Mouse (Mus musculus) splenic B cell, adult 2 months (primary cell): ENCODE measurements around the gene Clec16a.

Experiments
- DNase-seq: peaks from one replicate; pipeline ENCODE4 v3.0.0-alpha.2; 2011; ENCODE audit warnings: low read depth, low spot score
- H3K27me3 ChIP-seq: 2 replicates; pipeline ENCODE4 v1.6.1; 2012; ENCODE audit warnings: mild to moderate bottlenecking, low read length, moderate library complexity, mixed read lengths; ENCODE audit not compliant: control insufficient read depth, poor library complexity, insufficient read depth, severe bottlenecking
- H3K36me3 ChIP-seq: 2 replicates; pipeline ENCODE4 v1.6.1; 2012; ENCODE audit warnings: mild to moderate bottlenecking, low read length, moderate library complexity, mixed read lengths; ENCODE audit not compliant: control insufficient read depth, poor library complexity, insufficient read depth, severe bottlenecking

The Clec16a gene

GRCm38 (mm10) chr16:10581234-10581898 lies 36.2 kb downstream of the Clec16a start:
- H3K27me3 ChIP-seq = no peaks in the 10 kb centered on the region
- DNase-seq = no peak
- H3K36me3 ChIP-seq = peaks cover 4% of the 10 kb centered on the region; the same call in 1 of the 2 replicates

- DNase-seq = no peak
- Histone ChIP-seq H3K36me3 (no peaks in the 10 kb centered on the region; the same call in none of the 2 replicates), H3K27me3 (no peaks in the 10 kb centered on the region)
These were observed 40.0 kb downstream of the Clec16a start for GRCm38 (mm10) chr16:10585165-10585564.

GRCm38 (mm10) chr16:10586546-10586945 lies 41.4 kb downstream of the Clec16a start:
- H3K36me3 ChIP-seq = no peaks in the 10 kb centered on the region; the same call in none of the 2 replicates
- no peaks in the 10 kb centered on the region for H3K27me3 ChIP-seq
- DNase-seq = no peak

GRCm38 (mm10) chr16:10599888-10600740 lies 55.0 kb downstream of the Clec16a start:
- peaks cover 11% of the 10 kb centered on the region for H3K36me3 ChIP-seq
- H3K27me3 ChIP-seq = no peaks in the 10 kb centered on the region
- DNase-seq = no peak

GRCm38 (mm10) chr16:10607802-10608201 lies 62.7 kb downstream of the Clec16a start:
- Histone ChIP-seq H3K27me3 (no peaks in the 10 kb centered on the region), H3K36me3 (peaks cover 7% of the 10 kb centered on the region)
- no peak for DNase-seq

- peaks cover 5% of the 10 kb centered on the region for H3K36me3 ChIP-seq
- no peak for DNase-seq
- no peaks in the 10 kb centered on the region for H3K27me3 ChIP-seq
These were observed 64.8 kb downstream of the Clec16a start for GRCm38 (mm10) chr16:10609921-10610320.

GRCm38 (mm10) chr16:10610801-10611200 lies 65.7 kb downstream of the Clec16a start:
- DNase-seq = no peak
- Histone ChIP-seq H3K27me3 (no peaks in the 10 kb centered on the region), H3K36me3 (peaks cover 5% of the 10 kb centered on the region)

- Histone ChIP-seq H3K27me3 (no peaks in the 10 kb centered on the region), H3K36me3 (peaks cover 5% of the 10 kb centered on the region)
- no peak for DNase-seq
These were observed 66.2 kb downstream of the Clec16a start for GRCm38 (mm10) chr16:10611306-10611705.

- H3K36me3 ChIP-seq = peaks cover 4% of the 10 kb centered on the region
- H3K27me3 ChIP-seq = no peaks in the 10 kb centered on the region
- no peak for DNase-seq
These were observed 68.9 kb downstream of the Clec16a start for GRCm38 (mm10) chr16:10613996-10614395.

GRCm38 (mm10) chr16:10620961-10621614 lies 75.9 kb downstream of the Clec16a start:
- no peak for DNase-seq
- Histone ChIP-seq H3K27me3 (no peaks in the 10 kb centered on the region), H3K36me3 (peaks cover 3% of the 10 kb centered on the region; the same call in 1 of the 2 replicates)

GRCm38 (mm10) chr16:10621710-10622109 lies 76.6 kb downstream of the Clec16a start:
- no peak for DNase-seq
- no peaks in the 10 kb centered on the region for H3K27me3 ChIP-seq
- peaks cover 3% of the 10 kb centered on the region; the same call in 1 of the 2 replicates for H3K36me3 ChIP-seq

GRCm38 (mm10) chr16:10626116-10626515 lies 81.0 kb downstream of the Clec16a start:
- H3K27me3 ChIP-seq = no peaks in the 10 kb centered on the region
- H3K36me3 ChIP-seq = peaks cover 5% of the 10 kb centered on the region; the same call in 1 of the 2 replicates
- DNase-seq = no peak

GRCm38 (mm10) chr16:10627136-10627668 lies 82.1 kb downstream of the Clec16a start:
- DNase-seq = no peak
- Histone ChIP-seq H3K27me3 (no peaks in the 10 kb centered on the region), H3K36me3 (peaks cover 5% of the 10 kb centered on the region; the same call in 1 of the 2 replicates)

GRCm38 (mm10) chr16:10628030-10628555 lies 83.0 kb downstream of the Clec16a start:
- H3K36me3 ChIP-seq = peaks cover 5% of the 10 kb centered on the region; the same call in 1 of the 2 replicates
- DNase-seq = no peak

More at GRCm38 (mm10) chr16:10628030-10628555, 83.0 kb downstream of the Clec16a start:
- no peaks in the 10 kb centered on the region for H3K27me3 ChIP-seq
